Mouse (Mus musculus) ES-E14 (cell line): ENCODE results near the gene Mettl11b. TPM values are rescaled to one million over a fixed set of nuclear protein-coding genes. Genes with fewer than 3 reads are reported as not detected.

Experiments used
- DNase-seq: peaks from one replicate; pipeline ENCODE4 v3.0.0-alpha.2; 2013; ENCODE audit warnings: low read depth, low spot score
- H3K27ac ChIP-seq: 2 replicates; pipeline ENCODE4 v1.5.1; 2012; ENCODE audit warnings: low read depth, mild to moderate bottlenecking, low read length, moderate library complexity, mixed read lengths; ENCODE audit not compliant: poor library complexity, insufficient read depth, severe bottlenecking
- H3K36me3 ChIP-seq: 2 replicates; pipeline ENCODE4 v1.6.1; 2012; ENCODE audit warnings: mild to moderate bottlenecking, low read length, moderate library complexity, mixed read lengths; ENCODE audit not compliant: control insufficient read depth, poor library complexity, insufficient read depth, severe bottlenecking
- H3K4me1 ChIP-seq, 2 experiments: fragments of 150-350 bp in 1 of 2; sonication (generic) in 1 of 2; 2 replicates each; pipeline ENCODE4 v1.6.1; 2012; ENCODE audit warnings: low read length in 2 of 2, mild to moderate bottlenecking in 1 of 2, mixed read lengths in 1 of 2; ENCODE audit not compliant: control insufficient read depth in 2 of 2, insufficient read depth in 2 of 2, poor library complexity in 1 of 2
- H3K4me3 ChIP-seq, 2 experiments: fragments of 150-350 bp in 1 of 2; sonication (generic) in 1 of 2; 2 replicates each; pipeline ENCODE4 v1.5.1; 2012; ENCODE audit warnings: low read length in 2 of 2, low read depth in 1 of 2, mild to moderate bottlenecking in 1 of 2, mixed read lengths in 1 of 2; ENCODE audit not compliant: insufficient read depth in 1 of 2, poor library complexity in 1 of 2, severe bottlenecking in 1 of 2
- H3K9ac ChIP-seq: 2 replicates; pipeline ENCODE4 v1.6.1; 2012; ENCODE audit warnings: low read depth, mild to moderate bottlenecking, low read length, mixed read lengths; ENCODE audit not compliant: poor library complexity, insufficient read depth, severe bottlenecking
- H3K9me3 ChIP-seq: fragments of 150-350 bp; sonication (generic); 2 replicates; pipeline ENCODE4 v1.6.1; 2012; ENCODE audit warnings: low read depth, mild to moderate bottlenecking, low read length; ENCODE audit not compliant: control insufficient read depth, insufficient read depth
- CHD2 ChIP-seq: IDR thresholded peaks from 2 replicates; pipeline ENCODE4 v1.6.1; 2014; ENCODE audit warnings: mild to moderate bottlenecking, low read depth, low read length, inconsistent platforms
- HCFC1 ChIP-seq: IDR thresholded peaks from 2 replicates; pipeline ENCODE4 v1.6.1; 2012; ENCODE audit warnings: low read length, inconsistent platforms, borderline replicate concordance; ENCODE audit not compliant: insufficient read depth
- MAFK ChIP-seq: IDR thresholded peaks from 2 replicates; pipeline ENCODE4 v1.6.1; 2014; ENCODE audit warnings: mild to moderate bottlenecking, low read depth, low read length, inconsistent platforms; ENCODE audit not compliant: insufficient read depth
- ZC3H11A ChIP-seq: IDR thresholded peaks from 2 replicates; pipeline ENCODE4 v1.6.1; 2012; ENCODE audit warnings: low read depth, mild to moderate bottlenecking, inconsistent platforms, low read length, borderline replicate concordance
- ZNF384 ChIP-seq: IDR thresholded peaks from 2 replicates; pipeline ENCODE4 v1.6.1; 2012; ENCODE audit warnings: low read depth, low read length, inconsistent platforms
- in situ Hi-C, 2 experiments: fragments of 600-800 bp; cut with MboI; formaldehyde crosslinking; loops; one replicate each; pipeline ENCODE4 v1.15.1; 2025; ENCODE audit warnings: low sequenced_read_pairs in 2 of 2, inconsistent platforms in 1 of 2; ENCODE audit not compliant: unreplicated experiment in 2 of 2
- total RNA-seq: library from RNA; depleted of rRNA; stranded (reverse); fragments of 300-350 nt; gene quantifications from 2 replicates; pipeline ENCODE4 v1.2.3, GENCODE M21; 2012; rRNA removed

Gene Mettl11b
- total RNA-seq, 1 experiment, result not detected

GRCm38 (mm10) chr1:163657766-163658534 lies 67.1 kb downstream of the Mettl11b start:
- H3K4me1 ChIP-seq, result no peaks in the 10 kb centered on the region
- no peaks in the 10 kb centered on the region for H3K9me3 ChIP-seq
- H3K36me3 ChIP-seq, result no peaks in the 10 kb centered on the region
- H3K27ac ChIP-seq, result no peak overlapping the region
- no peak for DNase-seq
- no peak overlapping the region for H3K4me3 ChIP-seq
- no peak overlapping the region for H3K9ac ChIP-seq
- TF ChIP-seq CHD2, result no peak
- TF ChIP-seq ZNF384, result no peak
- TF ChIP-seq HCFC1, result no peak
- TF ChIP-seq MAFK, result no peak
- TF ChIP-seq ZC3H11A, result no peak
- in situ Hi-C loops, result no loop called here

GRCm38 (mm10) chr1:163657056-163657455 lies 68.0 kb downstream of the Mettl11b start:
- H3K9me3 ChIP-seq, result no peaks in the 10 kb centered on the region
- no peak overlapping the region for H3K9ac ChIP-seq
- DNase-seq, result no peak
- H3K4me1 ChIP-seq, result no peaks in the 10 kb centered on the region
- no peak overlapping the region for H3K4me3 ChIP-seq
- no peak for TF ChIP-seq MAFK
- TF ChIP-seq HCFC1, result no peak
- no peak for TF ChIP-seq CHD2
- no peak for TF ChIP-seq ZC3H11A
- no peak for TF ChIP-seq ZNF384
- in situ Hi-C loops, result no loop called here
- H3K27ac ChIP-seq, result no peak overlapping the region
- H3K36me3 ChIP-seq, result no peaks in the 10 kb centered on the region

- Histone ChIP-seq H3K36me3 (no peaks in the 10 kb centered on the region), H3K9ac (no peak overlapping the region), H3K9me3 (no peaks in the 10 kb centered on the region), H3K27ac (no peak overlapping the region), H3K4me3 (no peak overlapping the region), H3K4me1 (no peaks in the 10 kb centered on the region)
- TF ChIP-seq HCFC1 (no peak), ZNF384 (no peak), ZC3H11A (no peak), CHD2 (no peak), MAFK (no peak)
- in situ Hi-C loops, result no loop called here
- DNase-seq, result no peak
Observed at GRCm38 (mm10) chr1:163656432-163656831, 68.6 kb downstream of the Mettl11b start.

Other genes starting within 250 kb of the Mettl11b start
- 17.1 and 21.8 TPM in 2 replicates for gene Kifap3, start 54.4 kb upstream of the Mettl11b start, total RNA-seq
- gene Scyl3, start 203.9 kb upstream of the Mettl11b start, total RNA-seq, result 13.0 and 19.1 TPM in 2 replicates